Mouse (Mus musculus) heart, embryonic 11.5 days (tissue): Measurements from ENCODE around the gene Camk2d. TPM values are rescaled to one million over a fixed set of nuclear protein-coding genes. Genes with fewer than 3 reads are reported as not detected.

Source experiments
- ATAC-seq: fragments of 200-750 bp; cut with Nextera tagmentation; replicated peaks from 2 replicates; pipeline ENCODE4 v1.8.0; 2017; ENCODE audit warnings: moderate library complexity; ENCODE audit not compliant: insufficient number of reproducible peaks, low FRiP score, low TSS enrichment
- H3K27ac ChIP-seq: fragments of 300-500 bp; sonication (generic); 2 replicates; pipeline ENCODE4 v1.5.1; 2014; ENCODE audit warnings: mild to moderate bottlenecking, low read depth, low read length
- H3K27me3 ChIP-seq: fragments of 300-500 bp; sonication (generic); 2 replicates; pipeline ENCODE4 v1.6.1; 2014; ENCODE audit warnings: mild to moderate bottlenecking, low read length, mixed read lengths; ENCODE audit not compliant: control insufficient read depth, insufficient read depth
- H3K36me3 ChIP-seq: fragments of 300-500 bp; sonication (generic); 2 replicates; pipeline ENCODE4 v1.6.1; 2014; ENCODE audit warnings: mild to moderate bottlenecking, low read length, moderate library complexity, mixed read lengths; ENCODE audit not compliant: control insufficient read depth, insufficient read depth
- H3K4me1 ChIP-seq: fragments of 300-500 bp; sonication (generic); 2 replicates; pipeline ENCODE4 v1.6.1; 2014; ENCODE audit warnings: low read length; ENCODE audit not compliant: control insufficient read depth, insufficient read depth
- H3K4me2 ChIP-seq: fragments of 300-500 bp; sonication (generic); 2 replicates; pipeline ENCODE4 v1.6.1; 2014; ENCODE audit warnings: mild to moderate bottlenecking, moderate library complexity
- H3K4me3 ChIP-seq: fragments of 300-500 bp; sonication (generic); 2 replicates; pipeline ENCODE4 v1.5.1; 2014; ENCODE audit warnings: low read depth, low read length
- H3K9ac ChIP-seq: fragments of 300-500 bp; sonication (generic); 2 replicates; pipeline ENCODE4 v1.6.1; 2014; ENCODE audit warnings: mild to moderate bottlenecking, low read depth, low read length, moderate library complexity
- H3K9me3 ChIP-seq: fragments of 300-500 bp; sonication (generic); replicated peaks from 2 replicates; pipeline ENCODE4 v1.6.1; 2016; ENCODE audit warnings: low read length; ENCODE audit not compliant: control insufficient read depth
- WGBS: fragments of 180-500 bp; shearing (Covaris S2); extraction: QIAGEN DNeasy Blood & Tissue Kit; methylation state at CpG from one replicate; pipeline ENCODE4 v1.1.7; 2014; ENCODE audit not compliant: insufficient replicate concordance; 5-methylcytosine and 5-hydroxymethylcytosine counted together
- polyA plus RNA-seq: library from polyadenylated mRNA; unstranded; fragments of >200 nt; fragmentation: Nextera tagmentation; extraction: Ambion mirVana; gene quantifications from 2 replicates; pipeline ENCODE4 v1.2.1, GENCODE M21; 2014

The Camk2d gene
- polyA plus RNA-seq, 1 experiment from 2014 or later: 106 TPM

DNA sequence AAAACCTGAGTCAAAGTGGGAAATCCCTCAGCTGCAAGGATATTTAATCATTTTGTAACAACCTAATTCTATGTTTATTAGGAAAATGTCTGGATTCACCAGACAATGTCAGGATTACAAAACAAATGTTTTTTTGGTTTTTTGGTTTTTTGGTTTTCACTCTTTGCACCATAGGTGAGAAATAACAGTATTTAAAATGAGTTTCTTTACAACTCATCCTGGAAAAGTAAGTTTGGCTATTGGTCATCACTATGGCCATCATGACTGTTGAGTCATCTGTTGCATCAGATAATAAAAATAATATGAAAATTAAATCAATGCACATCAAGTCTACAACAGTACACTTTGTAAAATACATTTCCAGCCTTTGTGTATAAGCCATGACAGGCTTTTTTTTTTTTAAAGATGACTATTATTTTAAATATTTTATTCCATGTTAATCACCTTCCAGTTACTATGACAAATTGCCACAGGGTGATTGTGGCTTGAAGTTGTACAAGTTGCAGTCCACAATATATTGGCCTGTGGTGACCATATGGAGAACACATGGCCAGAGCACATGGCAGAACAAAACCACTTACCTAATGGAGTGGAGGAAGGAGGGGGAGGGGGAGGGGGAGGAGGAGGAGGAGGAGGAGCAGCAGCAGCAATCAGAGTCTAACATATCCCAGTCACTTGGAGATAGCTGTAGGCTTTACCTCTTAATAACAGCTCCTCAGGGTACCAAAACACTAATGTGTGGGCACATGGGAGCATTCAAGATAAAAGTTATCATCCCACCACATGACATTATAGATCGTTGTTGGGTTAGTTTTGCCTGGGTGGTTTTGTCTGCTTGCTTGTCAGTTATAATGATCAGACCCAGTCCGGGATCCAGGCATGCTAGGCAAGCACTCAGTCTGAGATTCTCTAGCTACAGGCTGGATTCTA, 197.2 kb downstream of the Camk2d start:
- no peaks in the 10 kb centered on the region for H3K27me3 ChIP-seq
- no peaks in the 10 kb centered on the region for H3K9me3 ChIP-seq
- H3K4me1 ChIP-seq: no peaks in the 10 kb centered on the region
- H3K27ac ChIP-seq: no peak overlapping the region
- H3K36me3 ChIP-seq: peaks cover 4% of the 10 kb centered on the region; the same call in 1 of the 2 replicates
- ATAC-seq: no peak
- H3K4me2 ChIP-seq: no peak overlapping the region
- WGBS: 63% methylated on average over 2 of the region's 2 CpGs
- no peak overlapping the region for H3K4me3 ChIP-seq
- H3K9ac ChIP-seq: no peak overlapping the region

GRCm38 (mm10) chr3:126795904-126796303, 199.8 kb downstream of the Camk2d start:
- no peak overlapping the region for H3K4me2 ChIP-seq
- H3K9ac ChIP-seq: no peak overlapping the region
- no peaks in the 10 kb centered on the region for H3K4me1 ChIP-seq
- ATAC-seq: no peak
- H3K9me3 ChIP-seq: no peaks in the 10 kb centered on the region
- H3K27me3 ChIP-seq: no peaks in the 10 kb centered on the region
- 85% methylated on average over 3 of the region's 3 CpGs for WGBS
- H3K4me3 ChIP-seq: no peak overlapping the region
- H3K27ac ChIP-seq: no peak overlapping the region
- H3K36me3 ChIP-seq: peaks cover 4% of the 10 kb centered on the region; the same call in 1 of the 2 replicates

GRCm38 (mm10) chr3:126797025-126797424, 200.9 kb downstream of the Camk2d start:
- Histone ChIP-seq H3K9me3 (no peaks in the 10 kb centered on the region), H3K36me3 (peaks cover 4% of the 10 kb centered on the region; the same call in 1 of the 2 replicates), H3K27me3 (no peaks in the 10 kb centered on the region), H3K27ac (no peak overlapping the region), H3K4me2 (no peak overlapping the region), H3K9ac (no peak overlapping the region), H3K4me1 (no peaks in the 10 kb centered on the region), H3K4me3 (no peak overlapping the region)
- 79% methylated on average over 3 of the region's 3 CpGs for WGBS
- ATAC-seq: no peak

- H3K4me1 ChIP-seq: no peaks in the 10 kb centered on the region
- H3K9ac ChIP-seq: no peak overlapping the region
- ATAC-seq: no peak
- no peak overlapping the region for H3K4me3 ChIP-seq
- no peaks in the 10 kb centered on the region for H3K9me3 ChIP-seq
- no peaks in the 10 kb centered on the region for H3K27me3 ChIP-seq
- H3K27ac ChIP-seq: no peak overlapping the region
- WGBS: 85% methylated on average over 3 of the region's 3 CpGs
- H3K36me3 ChIP-seq: peaks cover 4% of the 10 kb centered on the region; the same call in 1 of the 2 replicates
- H3K4me2 ChIP-seq: no peak overlapping the region
Observed at GRCm38 (mm10) chr3:126797810-126798209, 201.7 kb downstream of the Camk2d start.

DNA sequence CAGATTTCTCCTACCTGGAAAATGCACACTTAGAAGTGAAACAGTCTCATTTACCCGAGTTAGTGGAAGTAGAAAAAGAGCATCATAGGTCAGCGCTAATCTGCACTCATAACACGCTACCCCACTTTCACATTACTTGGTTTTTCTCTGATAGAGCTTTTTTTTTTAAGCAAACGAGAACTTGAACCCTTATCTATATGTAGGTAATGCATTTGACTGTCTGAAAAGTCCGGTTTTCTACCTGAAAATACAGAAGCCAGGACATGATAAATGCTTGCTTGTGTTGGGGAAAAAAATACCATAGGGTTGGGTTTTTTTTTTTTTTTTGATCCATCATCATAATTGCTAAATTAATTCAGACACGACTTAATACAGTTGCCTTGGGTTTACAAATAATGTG, 206.9 kb downstream of the Camk2d start:
- Histone ChIP-seq H3K4me3 (no peak overlapping the region), H3K9me3 (no peaks in the 10 kb centered on the region), H3K27ac (no peak overlapping the region), H3K4me2 (no peak overlapping the region), H3K9ac (no peak overlapping the region), H3K27me3 (no peaks in the 10 kb centered on the region), H3K36me3 (peaks cover 1% of the 10 kb centered on the region; the same call in 1 of the 2 replicates), H3K4me1 (no peaks in the 10 kb centered on the region)
- ATAC-seq: no peak
- 85% methylated on average over 6 of the region's 6 CpGs for WGBS

- Histone ChIP-seq H3K4me2 (no peak overlapping the region), H3K27me3 (no peaks in the 10 kb centered on the region), H3K4me3 (no peak overlapping the region), H3K4me1 (no peaks in the 10 kb centered on the region), H3K27ac (no peak overlapping the region), H3K36me3 (no peaks in the 10 kb centered on the region), H3K9me3 (no peaks in the 10 kb centered on the region), H3K9ac (no peak overlapping the region)
- no peak for ATAC-seq
- WGBS: 73% methylated on average over 5 of the region's 5 CpGs
Observed at GRCm38 (mm10) chr3:126804968-126805367, 208.9 kb downstream of the Camk2d start.

DNA sequence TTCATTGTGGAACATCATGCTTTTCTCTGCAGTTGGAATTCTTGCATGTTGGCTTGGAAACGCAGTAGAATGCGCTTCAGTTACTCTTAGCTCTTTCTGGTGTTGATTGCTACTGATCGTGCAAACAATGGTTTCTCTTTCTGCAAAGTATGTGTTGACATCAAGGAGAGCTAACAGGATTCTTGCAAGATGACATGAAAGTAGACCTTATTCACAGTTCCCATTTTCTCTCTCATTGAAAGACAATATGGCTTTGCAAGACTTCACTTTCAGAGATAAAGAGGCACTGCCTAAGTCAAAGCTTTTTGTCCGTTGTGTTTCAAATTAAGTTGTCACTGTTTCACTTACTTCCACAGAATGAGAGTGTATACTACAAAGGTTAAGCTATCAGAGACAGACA, 210.0 kb downstream of the Camk2d start:
- no peak for ATAC-seq
- 46% methylated on average over 4 of the region's 4 CpGs for WGBS

DNA sequence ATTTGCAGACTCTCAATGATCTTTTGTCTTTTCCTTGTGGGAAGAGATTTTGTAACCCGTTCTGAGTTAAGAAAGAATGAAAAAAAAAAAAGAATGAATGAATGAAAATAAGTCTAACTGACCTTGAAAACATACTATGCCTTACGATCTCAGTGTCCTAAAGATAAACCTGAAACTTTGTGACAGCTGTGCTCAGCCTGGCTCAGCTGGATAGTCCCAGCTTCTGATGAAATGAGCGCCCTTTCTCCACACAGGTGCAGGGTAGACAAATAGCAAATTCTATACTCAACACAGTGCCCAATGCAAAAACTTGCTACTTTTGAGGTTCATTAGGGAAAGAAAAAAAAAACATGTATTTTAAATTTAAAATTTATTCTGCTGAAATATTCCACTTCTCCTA, 213.8 kb downstream of the Camk2d start:
- no peak overlapping the region for H3K4me3 ChIP-seq
- H3K4me2 ChIP-seq: no peak overlapping the region
- H3K36me3 ChIP-seq: no peaks in the 10 kb centered on the region
- H3K27ac ChIP-seq: no peak overlapping the region
- H3K9ac ChIP-seq: no peak overlapping the region
- H3K4me1 ChIP-seq: no peaks in the 10 kb centered on the region
- whole genome bisulfite sequencing: 71% methylated on average over 3 of the region's 3 CpGs
- no peaks in the 10 kb centered on the region for H3K9me3 ChIP-seq
- no peak for ATAC-seq
- H3K27me3 ChIP-seq: no peaks in the 10 kb centered on the region

More for the DNA sequence above, 210.0 kb downstream of the Camk2d start:
- Histone ChIP-seq H3K9ac (no peak overlapping the region), H3K4me3 (no peak overlapping the region), H3K4me1 (no peaks in the 10 kb centered on the region), H3K36me3 (no peaks in the 10 kb centered on the region), H3K9me3 (no peaks in the 10 kb centered on the region), H3K4me2 (no peak overlapping the region), H3K27me3 (no peaks in the 10 kb centered on the region), H3K27ac (no peak overlapping the region)
